Mouse (Mus musculus): ENCODE data around the gene Serpine1. TPM values are rescaled to one million over a fixed set of nuclear protein-coding genes. Genes with fewer than 3 reads are reported as not detected.

Gene Serpine1
- polyA plus RNA-seq, 1 experiment from 2014 or later = not detected

Other genes with a start within 250 kb of the Serpine1 start
- gene Col26a1, start 189.1 kb downstream of the Serpine1 start, polyA plus RNA-seq (2014; fragmentation: Nextera tagmentation; extraction: Ambion mirVana) = 51.6 and 53.3 TPM in 2 replicates
- 97.4 and 110 TPM in 2 replicates for gene Ift22, start 164.1 kb downstream of the Serpine1 start, polyA plus RNA-seq (2014; fragmentation: Nextera tagmentation; extraction: Ambion mirVana)
- gene Fis1, start 119.0 kb downstream of the Serpine1 start, polyA plus RNA-seq (2014; fragmentation: Nextera tagmentation; extraction: Ambion mirVana) = 285 and 320 TPM in 2 replicates
- gene Cldn15, start 105.7 kb downstream of the Serpine1 start, polyA plus RNA-seq (2014; fragmentation: Nextera tagmentation; extraction: Ambion mirVana) = not detected in 2 replicates
- 31.8 and 34.8 TPM in 2 replicates for gene Plod3, start 85.2 kb downstream of the Serpine1 start, polyA plus RNA-seq (2014; fragmentation: Nextera tagmentation; extraction: Ambion mirVana)
- 103 and 106 TPM in 2 replicates for gene Znhit1, start 84.2 kb downstream of the Serpine1 start, polyA plus RNA-seq (2014; fragmentation: Nextera tagmentation; extraction: Ambion mirVana)
- 1.2 and 1.5 TPM in 2 replicates for gene Vgf, start 45.9 kb downstream of the Serpine1 start, polyA plus RNA-seq (2014; fragmentation: Nextera tagmentation; extraction: Ambion mirVana)
- 166 and 168 TPM in 2 replicates for gene Ap1s1, start 26.1 kb downstream of the Serpine1 start, polyA plus RNA-seq (2014; fragmentation: Nextera tagmentation; extraction: Ambion mirVana)
- gene Trim56, start 43.9 kb upstream of the Serpine1 start, polyA plus RNA-seq (2014; fragmentation: Nextera tagmentation; extraction: Ambion mirVana) = 4.9 and 5.6 TPM in 2 replicates
- gene Muc3, start 77.1 kb upstream of the Serpine1 start, polyA plus RNA-seq (2014; fragmentation: Nextera tagmentation; extraction: Ambion mirVana) = not detected in 2 replicates
- 0.12 TPM in 2 replicates for gene Muc3a, start 140.1 kb upstream of the Serpine1 start, polyA plus RNA-seq (2014; fragmentation: Nextera tagmentation; extraction: Ambion mirVana)
- gene Ache, start 215.3 kb upstream of the Serpine1 start, polyA plus RNA-seq (2014; fragmentation: Nextera tagmentation; extraction: Ambion mirVana) = 14.5 and 14.7 TPM in 2 replicates
- gene Ufsp1, start 222.4 kb upstream of the Serpine1 start, polyA plus RNA-seq (2014; fragmentation: Nextera tagmentation; extraction: Ambion mirVana) = 9.3 and 10.9 TPM in 2 replicates
- 151 and 166 TPM in 2 replicates for gene Srrt, start 235.4 kb upstream of the Serpine1 start, polyA plus RNA-seq (2014; fragmentation: Nextera tagmentation; extraction: Ambion mirVana)
- gene Trip6, start 242.1 kb upstream of the Serpine1 start, polyA plus RNA-seq (2014; fragmentation: Nextera tagmentation; extraction: Ambion mirVana) = 38.1 and 40.3 TPM in 2 replicates

All from neural tube, embryonic 11.5 days (tissue).